Mouse (Mus musculus): ENCODE measurements around the gene Ampd1. TPM values are rescaled to one million over a fixed set of nuclear protein-coding genes. Genes with fewer than 3 reads are reported as not detected.

Gene Ampd1
- polyA plus RNA-seq, 1 experiment from 2014 or later = 0.88 TPM

Other genes starting within 250 kb of the Ampd1 start
- gene Sycp1, start 137.9 kb upstream of the Ampd1 start, polyA plus RNA-seq (2015; fragmentation: Nextera tagmentation; extraction: Ambion mirVana) = not detected in 2 replicates
- 0.14 TPM in 1 of 2 replicates, not detected in the other for gene Nr1h5, start 109.9 kb upstream of the Ampd1 start, polyA plus RNA-seq (2015; fragmentation: Nextera tagmentation; extraction: Ambion mirVana)
- gene Sike1, start 78.3 kb upstream of the Ampd1 start, polyA plus RNA-seq (2015; fragmentation: Nextera tagmentation; extraction: Ambion mirVana) = 63.6 and 83.8 TPM in 2 replicates
- 271 and 302 TPM in 2 replicates for gene Csde1, start 53.6 kb upstream of the Ampd1 start, polyA plus RNA-seq (2015; fragmentation: Nextera tagmentation; extraction: Ambion mirVana)
- gene Nras, start 15.7 kb upstream of the Ampd1 start, polyA plus RNA-seq (2015; fragmentation: Nextera tagmentation; extraction: Ambion mirVana) = 64.6 and 73.4 TPM in 2 replicates
- 4.3 and 5.8 TPM in 2 replicates for gene Dennd2c, start 28.6 kb downstream of the Ampd1 start, polyA plus RNA-seq (2015; fragmentation: Nextera tagmentation; extraction: Ambion mirVana)
- 115 and 141 TPM in 2 replicates for gene Bcas2, start 97.6 kb downstream of the Ampd1 start, polyA plus RNA-seq (2015; fragmentation: Nextera tagmentation; extraction: Ambion mirVana)
- 11.8 and 12.1 TPM in 2 replicates for gene Trim33, start 205.3 kb downstream of the Ampd1 start, polyA plus RNA-seq (2015; fragmentation: Nextera tagmentation; extraction: Ambion mirVana)